Mouse (Mus musculus) forebrain, embryonic 11.5 days (tissue): Measurements from ENCODE around the gene Ecel1. TPM values are rescaled to one million over a fixed set of nuclear protein-coding genes. Genes with fewer than 3 reads are reported as not detected.

Experiments
- ATAC-seq: fragments of 200-750 bp; cut with Nextera tagmentation; replicated peaks from 2 replicates; pipeline ENCODE4 v1.8.0; 2017; ENCODE audit warnings: moderate TSS enrichment; ENCODE audit not compliant: low FRiP score
- DNase-seq: peaks from one replicate; pipeline ENCODE4 v3.0.0-alpha.2; 2017; ENCODE audit warnings: low spot score
- H3K27ac ChIP-seq: fragments of 300-500 bp; sonication (generic); 2 replicates; pipeline ENCODE4 v1.5.1; 2014; ENCODE audit warnings: low read depth, low read length
- H3K27me3 ChIP-seq: fragments of 300-500 bp; sonication (generic); 2 replicates; pipeline ENCODE4 v1.6.1; 2014; ENCODE audit warnings: mild to moderate bottlenecking, low read length, mixed read lengths; ENCODE audit not compliant: control insufficient read depth, insufficient read depth
- H3K36me3 ChIP-seq: fragments of 300-500 bp; sonication (generic); 2 replicates; pipeline ENCODE4 v1.6.1; 2014; ENCODE audit warnings: mild to moderate bottlenecking, low read length, moderate library complexity, mixed read lengths; ENCODE audit not compliant: control insufficient read depth, insufficient read depth
- H3K4me1 ChIP-seq: fragments of 300-500 bp; sonication (generic); replicated peaks from 2 replicates; pipeline ENCODE4 v1.6.1; 2014; ENCODE audit warnings: low read length, mixed read lengths; ENCODE audit not compliant: control insufficient read depth, insufficient read depth
- H3K4me2 ChIP-seq: fragments of 300-500 bp; sonication (generic); 2 replicates; pipeline ENCODE4 v1.6.1; 2014; ENCODE audit warnings: low read depth, mild to moderate bottlenecking, low read length, moderate library complexity, mixed read lengths; ENCODE audit not compliant: severe bottlenecking
- H3K4me3 ChIP-seq: fragments of 300-500 bp; sonication (generic); 2 replicates; pipeline ENCODE4 v1.5.1; 2014; ENCODE audit warnings: low read depth, low read length
- H3K9ac ChIP-seq: fragments of 300-500 bp; sonication (generic); 2 replicates; pipeline ENCODE4 v1.6.1; 2014; ENCODE audit warnings: low read length
- H3K9me3 ChIP-seq: fragments of 300-500 bp; sonication (generic); 2 replicates; pipeline ENCODE4 v1.6.1; 2016; ENCODE audit warnings: low read length, mixed read lengths; ENCODE audit not compliant: control insufficient read depth
- WGBS: fragments of 180-500 bp; shearing (Covaris S2); extraction: QIAGEN DNeasy Blood & Tissue Kit; methylation state at CpG from one replicate; pipeline ENCODE4 v1.1.7; 2014; 5-methylcytosine and 5-hydroxymethylcytosine counted together
- polyA plus RNA-seq: library from polyadenylated mRNA; unstranded; fragments of >200 nt; fragmentation: Nextera tagmentation; extraction: Ambion mirVana; gene quantifications from 2 replicates; pipeline ENCODE4 v1.2.1, GENCODE M21; 2014

Gene Ecel1
- polyA plus RNA-seq, 1 experiment from 2014 or later: 6.2 TPM

DNA sequence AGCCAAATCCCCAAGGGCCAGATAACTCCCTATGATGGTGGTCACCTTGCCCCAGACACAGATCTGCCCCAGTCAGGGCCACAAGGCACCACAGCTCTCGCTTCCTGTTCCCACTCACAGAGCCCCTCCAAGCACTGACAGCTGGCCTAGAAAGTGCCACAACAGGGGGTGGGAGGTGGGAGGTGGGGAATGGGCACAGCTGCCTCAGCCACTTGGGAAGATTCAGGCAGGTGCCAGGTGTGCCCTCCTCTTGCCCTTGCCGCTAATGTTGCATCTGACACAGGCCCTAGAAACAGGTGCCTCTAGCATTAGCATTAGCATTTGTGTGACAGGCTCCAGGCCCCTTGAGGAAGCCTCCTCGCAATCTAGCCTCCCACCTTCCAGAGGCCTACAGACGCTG is 14.8 kb downstream of the Ecel1 start:
- Histone ChIP-seq H3K4me1 (no peaks in the 10 kb centered on the region), H3K27me3 (no peaks in the 10 kb centered on the region), H3K4me2 (no peak overlapping the region), H3K9me3 (no peaks in the 10 kb centered on the region), H3K9ac (no peak overlapping the region), H3K36me3 (no peaks in the 10 kb centered on the region), H3K4me3 (no peak overlapping the region), H3K27ac (no peak overlapping the region)
- ATAC-seq (no peak), DNase-seq (no peak)
- 85% methylated on average over 4 of the region's 4 CpGs for WGBS

DNA sequence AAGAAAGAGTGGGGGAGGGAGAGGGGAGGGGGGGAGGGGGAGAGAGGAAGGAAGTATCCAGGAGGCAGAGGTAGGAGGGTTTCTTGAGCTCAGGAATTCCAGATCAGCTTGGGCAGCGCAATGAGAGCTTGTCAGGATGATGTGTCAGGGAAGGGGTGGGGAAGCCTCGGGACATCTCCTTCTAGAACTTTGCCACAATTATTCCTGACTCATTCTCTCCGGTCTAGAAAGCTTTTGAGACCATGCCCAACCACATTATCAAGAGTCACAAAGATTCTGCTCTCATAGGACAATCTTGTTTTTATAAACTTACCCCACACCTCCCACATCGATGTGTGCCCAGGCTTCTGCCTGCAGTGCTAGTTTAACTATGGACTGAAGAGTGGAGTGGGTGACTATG is 24.5 kb downstream of the Ecel1 start:
- Histone ChIP-seq H3K36me3 (no peaks in the 10 kb centered on the region), H3K27ac (no peak overlapping the region), H3K9ac (no peak overlapping the region), H3K9me3 (no peaks in the 10 kb centered on the region), H3K4me1 (no peaks in the 10 kb centered on the region), H3K27me3 (peaks cover 16% of the 10 kb centered on the region), H3K4me2 (no peak overlapping the region), H3K4me3 (no peak overlapping the region)
- no peak for ATAC-seq
- DNase-seq: no peak
- WGBS: 88% methylated on average over 4 of the region's 4 CpGs

DNA sequence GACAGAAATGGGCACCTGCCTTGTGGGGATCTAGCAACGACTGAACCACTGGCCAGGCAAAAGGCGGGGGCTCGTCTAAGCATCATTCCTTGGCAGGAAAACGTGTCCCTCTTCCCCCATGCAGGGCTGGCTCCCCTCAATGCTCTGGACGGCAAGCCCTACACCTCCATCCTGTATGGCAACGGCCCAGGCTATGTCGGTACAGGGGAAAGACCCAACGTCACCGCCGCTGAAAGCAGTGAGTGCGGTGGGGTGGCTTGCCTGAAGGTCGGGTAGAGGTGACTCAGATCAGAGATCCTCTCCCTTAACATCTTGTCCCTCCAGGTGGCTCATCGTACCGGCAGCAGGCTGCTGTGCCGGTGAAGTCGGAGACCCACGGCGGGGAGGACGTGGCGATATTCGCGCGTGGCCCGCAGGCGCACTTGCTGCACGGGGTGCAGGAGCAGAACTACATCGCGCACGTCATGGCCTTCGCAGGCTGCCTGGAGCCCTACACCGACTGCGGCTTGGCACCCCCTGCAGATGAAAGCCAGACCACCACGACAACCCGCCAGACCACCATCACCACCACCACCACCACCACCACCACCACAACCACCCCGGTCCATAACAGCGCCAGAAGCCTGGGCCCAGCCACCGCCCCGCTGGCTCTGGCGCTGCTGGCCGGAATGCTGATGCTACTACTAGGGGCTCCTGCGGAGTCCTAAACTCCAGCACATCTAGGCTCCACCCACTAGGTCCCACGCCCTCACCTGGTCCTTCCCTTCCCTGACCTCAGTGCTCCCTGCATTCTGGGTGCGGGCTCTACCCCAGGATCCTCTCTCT is 28.9 kb downstream of the Ecel1 start:
- H3K27me3 ChIP-seq: peaks cover 19% of the 10 kb centered on the region
- no peak overlapping the region for H3K27ac ChIP-seq
- no peaks in the 10 kb centered on the region for H3K36me3 ChIP-seq
- H3K4me1 ChIP-seq: no peaks in the 10 kb centered on the region
- WGBS: 6% methylated on average over 41 of the region's 43 CpGs
- no peak overlapping the region for H3K4me3 ChIP-seq
- H3K4me2 ChIP-seq: peak overlapping the region; percentile 32; the same call in 1 of the 2 replicates
- no peak overlapping the region for H3K9ac ChIP-seq
- H3K9me3 ChIP-seq: no peaks in the 10 kb centered on the region
- ATAC-seq (no peak), DNase-seq (no peak)

- no peaks in the 10 kb centered on the region for H3K4me1 ChIP-seq
- no peak for ATAC-seq
- no peak within 1 kb of the TSS for H3K4me2 ChIP-seq
- no peak within 1 kb of the TSS for H3K27ac ChIP-seq
- no peaks in the 10 kb centered on the region for H3K9me3 ChIP-seq
- no peak within 1 kb of the TSS for H3K9ac ChIP-seq
- H3K36me3 ChIP-seq: no peaks in the 10 kb centered on the region
- WGBS: 68% methylated on average over 6 of the region's 6 CpGs
- H3K4me3 ChIP-seq: no peak within 1 kb of the TSS
- DNase-seq: no peak
- peaks cover 19% of the 10 kb centered on the region for H3K27me3 ChIP-seq
Observed at GRCm38 (mm10) chr1:87124673-87125072, 31.6 kb downstream of the Ecel1 start, which contains the start of gene Akp3. Gene Akp3, plus strand, starts transcription at chr1:87124973.

GRCm38 (mm10) chr1:87114784-87115183 is 41.5 kb downstream of the Ecel1 start:
- Histone ChIP-seq H3K4me1 (no peaks in the 10 kb centered on the region), H3K4me3 (no peak overlapping the region), H3K27ac (no peak overlapping the region), H3K27me3 (no peaks in the 10 kb centered on the region), H3K9ac (no peak overlapping the region), H3K36me3 (no peaks in the 10 kb centered on the region), H3K9me3 (no peaks in the 10 kb centered on the region), H3K4me2 (no peak overlapping the region)
- DNase-seq (no peak), ATAC-seq (no peak)
- 88% methylated on average over 1 of the region's 1 CpGs for WGBS

GRCm38 (mm10) chr1:87111719-87112354 is 44.5 kb downstream of the Ecel1 start:
- ATAC-seq: no peak
- 36% methylated on average over 9 of the region's 9 CpGs for WGBS
- DNase-seq: peak; percentile 64

GRCm38 (mm10) chr1:87108564-87108963 is 47.8 kb downstream of the Ecel1 start:
- no peak overlapping the region for H3K27ac ChIP-seq

More at GRCm38 (mm10) chr1:87111719-87112354, 44.5 kb downstream of the Ecel1 start:
- Histone ChIP-seq H3K36me3 (no peaks in the 10 kb centered on the region), H3K4me3 (no peak overlapping the region), H3K9ac (no peak overlapping the region), H3K4me2 (no peak overlapping the region), H3K27ac (no peak overlapping the region), H3K27me3 (no peaks in the 10 kb centered on the region), H3K4me1 (no peaks in the 10 kb centered on the region), H3K9me3 (no peaks in the 10 kb centered on the region)

GRCm38 (mm10) chr1:87106536-87106935 is 49.8 kb downstream of the Ecel1 start:
- no peak overlapping the region for H3K4me2 ChIP-seq
- H3K9me3 ChIP-seq: no peaks in the 10 kb centered on the region
- H3K27ac ChIP-seq: no peak overlapping the region
- H3K4me1 ChIP-seq: no peaks in the 10 kb centered on the region
- ATAC-seq: no peak
- 82% methylated on average over 8 of the region's 8 CpGs for WGBS
- H3K4me3 ChIP-seq: no peak overlapping the region
- no peak overlapping the region for H3K9ac ChIP-seq
- H3K27me3 ChIP-seq: no peaks in the 10 kb centered on the region
- no peak for DNase-seq
- no peaks in the 10 kb centered on the region for H3K36me3 ChIP-seq

More at GRCm38 (mm10) chr1:87108564-87108963, 47.8 kb downstream of the Ecel1 start:
- Histone ChIP-seq H3K4me2 (no peak overlapping the region), H3K4me3 (no peak overlapping the region), H3K4me1 (no peaks in the 10 kb centered on the region), H3K27me3 (no peaks in the 10 kb centered on the region), H3K9me3 (no peaks in the 10 kb centered on the region), H3K9ac (no peak overlapping the region), H3K36me3 (no peaks in the 10 kb centered on the region)
- DNase-seq (no peak), ATAC-seq (no peak)
- 81% methylated on average over 4 of the region's 4 CpGs for WGBS
